Mouse (Mus musculus): ENCODE results near the gene Lamc2.
A peak's percentile ranks its signal among the peaks of the same experiment; 100 is the strongest.

Gene Lamc2

DNA sequence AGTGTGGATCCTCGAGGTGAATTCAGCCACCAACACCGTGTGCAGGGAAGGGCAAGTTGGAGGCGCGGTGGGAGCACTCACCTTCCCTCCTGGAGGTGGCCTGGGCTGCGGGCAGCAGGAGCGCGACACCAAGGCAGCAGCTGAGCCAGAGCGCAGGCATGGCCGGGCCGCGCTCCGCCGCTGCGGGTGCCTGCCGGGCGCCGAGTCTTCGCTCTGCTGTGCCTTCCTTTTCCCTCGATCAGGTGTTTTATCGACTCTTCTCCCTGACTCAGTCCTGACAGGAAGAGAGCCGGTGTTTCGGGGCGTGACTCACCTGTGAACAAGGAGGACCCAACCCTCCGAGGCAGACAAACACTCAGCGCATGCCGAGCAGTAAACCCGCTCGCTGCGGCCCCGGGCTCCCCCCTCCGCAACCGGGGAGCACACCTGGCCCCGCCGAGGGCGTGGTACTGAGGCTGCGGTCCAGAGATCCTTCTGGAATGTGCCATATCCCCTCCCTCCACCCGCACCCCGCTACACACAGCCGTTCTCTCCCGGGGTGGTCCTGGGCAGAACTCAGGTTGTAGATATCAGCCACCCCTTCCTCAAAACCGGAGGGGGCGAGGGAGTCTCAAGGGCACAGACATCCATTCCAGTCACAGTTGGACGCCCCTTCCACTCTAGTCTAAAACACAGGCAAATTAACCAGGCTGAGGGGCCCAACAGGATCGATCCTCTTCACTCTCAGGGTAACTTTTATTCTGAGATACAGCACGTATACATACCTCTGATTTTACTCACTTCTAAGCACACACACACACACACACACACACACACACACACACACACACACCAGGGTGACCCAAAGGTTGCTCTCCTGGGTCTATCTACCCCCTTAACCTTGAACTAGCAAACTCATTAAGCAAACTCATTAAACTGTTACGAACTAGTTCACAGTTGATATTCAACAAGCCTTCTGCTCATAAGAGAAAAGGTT, at the start of gene Lamc2:
Gene Lamc2, minus strand, starts transcription at position 620 of the 976 bp plus-strand sequence.
- DNase-seq, result peak; percentile 55 to 75

DNA sequence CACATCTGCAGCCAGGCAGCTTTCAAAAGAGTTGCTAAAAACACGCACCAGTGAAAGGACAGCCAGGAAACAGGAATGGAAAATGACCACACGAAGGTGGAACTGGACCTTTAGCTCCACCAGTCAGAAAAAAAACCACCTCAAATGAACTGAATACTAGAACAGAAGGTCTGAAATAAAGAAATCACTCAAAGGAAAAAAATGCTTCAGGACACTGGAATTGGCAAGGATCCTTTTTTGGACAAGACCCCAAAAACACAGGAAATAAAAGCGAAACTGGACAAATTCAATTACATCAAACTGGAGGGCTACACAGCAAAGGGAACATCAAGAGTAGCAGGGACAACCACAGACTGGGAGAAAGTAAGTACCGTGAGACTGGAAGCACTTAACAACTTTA, 49.3 kb upstream of the Lamc2 start:
- no peak for DNase-seq

DNA sequence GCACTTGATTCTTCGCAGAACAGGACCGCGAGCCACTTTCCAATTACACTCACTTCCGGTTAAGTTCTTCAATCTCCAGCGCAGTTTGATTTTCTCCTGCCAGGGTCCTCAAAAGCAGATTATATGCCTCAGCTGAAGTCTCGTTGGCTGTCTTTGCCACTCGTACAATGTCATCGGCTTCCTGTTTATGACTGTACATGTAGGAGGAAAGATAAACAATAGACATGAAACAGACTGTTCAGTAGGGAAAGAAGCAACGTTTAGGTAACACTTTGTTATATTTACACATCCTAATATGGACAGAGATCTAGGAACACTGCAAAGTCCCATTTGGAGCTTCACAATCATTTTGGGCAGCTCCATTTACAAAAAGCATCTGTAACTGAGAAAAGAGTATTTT, 45.4 kb upstream of the Lamc2 start:
- no peak for DNase-seq

- DNase-seq, result no peak
These were observed 41.7 kb upstream of the Lamc2 start for GRCm38 (mm10) chr1:153227916-153228315.

GRCm38 (mm10) chr1:153227096-153227495, 40.8 kb upstream of the Lamc2 start:
- DNase-seq, result no peak

DNA sequence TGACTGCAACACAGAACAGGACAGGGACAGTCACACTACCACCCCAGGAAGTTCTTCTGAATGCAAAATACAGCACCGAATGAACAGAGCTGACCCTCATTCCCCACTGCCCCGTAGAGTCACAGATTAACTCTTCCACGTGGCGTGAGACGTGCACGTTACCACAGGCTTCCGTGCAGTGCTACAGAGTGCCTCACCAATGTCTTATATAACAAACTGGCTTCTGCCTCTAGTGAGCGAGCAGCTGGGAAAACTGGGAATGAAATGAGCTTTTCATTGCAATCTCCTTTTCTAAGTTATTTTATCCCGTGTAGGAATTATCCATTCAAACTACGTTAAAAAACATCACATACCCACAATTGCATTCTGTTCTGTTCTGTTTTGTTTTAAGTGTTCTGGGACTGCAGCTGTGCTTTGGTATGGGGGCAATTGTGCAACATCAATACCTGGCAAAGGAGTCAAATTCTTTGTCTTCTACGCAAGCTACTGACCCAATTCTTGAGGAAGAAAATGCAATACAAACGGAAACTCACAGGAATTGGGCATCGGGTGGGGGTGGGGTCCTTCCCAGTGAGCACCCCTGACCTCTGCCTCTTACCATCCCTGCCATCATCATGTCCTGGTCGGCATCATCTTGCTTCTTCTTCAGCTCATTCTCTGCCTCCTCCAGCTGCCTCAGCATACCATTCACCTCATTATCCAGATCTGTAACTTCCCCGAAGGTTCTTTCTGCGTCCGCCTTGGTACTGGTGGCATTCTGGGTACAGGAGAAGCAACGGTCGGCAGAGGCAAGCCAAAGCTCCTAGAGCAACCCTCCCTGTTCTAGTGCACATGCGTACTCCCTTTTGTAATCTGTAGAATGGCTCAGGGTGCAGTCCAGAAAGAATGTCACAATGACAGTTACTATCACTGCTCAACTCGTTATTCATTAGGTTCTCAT, 39.8 kb upstream of the Lamc2 start:
- DNase-seq, result no peak

DNA sequence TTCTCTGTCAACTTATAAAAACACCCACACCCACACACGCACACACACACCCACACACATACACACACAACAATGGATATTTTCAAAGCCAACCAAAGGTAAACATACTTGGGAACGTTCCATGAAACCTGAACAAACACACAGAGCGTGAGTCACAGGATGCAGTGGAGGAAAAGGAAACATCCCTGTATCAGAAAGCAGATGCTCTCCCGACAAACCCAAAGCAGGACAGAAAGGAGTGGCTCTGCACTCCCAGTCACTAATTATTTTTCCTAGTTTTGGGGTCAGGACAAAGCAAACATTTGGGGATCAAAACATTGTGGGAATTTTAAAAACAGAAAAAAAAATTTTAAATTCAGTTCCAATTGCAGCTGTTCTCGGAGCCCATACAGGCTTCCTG, 38.1 kb upstream of the Lamc2 start:
- DNase-seq, result no peak

DNA sequence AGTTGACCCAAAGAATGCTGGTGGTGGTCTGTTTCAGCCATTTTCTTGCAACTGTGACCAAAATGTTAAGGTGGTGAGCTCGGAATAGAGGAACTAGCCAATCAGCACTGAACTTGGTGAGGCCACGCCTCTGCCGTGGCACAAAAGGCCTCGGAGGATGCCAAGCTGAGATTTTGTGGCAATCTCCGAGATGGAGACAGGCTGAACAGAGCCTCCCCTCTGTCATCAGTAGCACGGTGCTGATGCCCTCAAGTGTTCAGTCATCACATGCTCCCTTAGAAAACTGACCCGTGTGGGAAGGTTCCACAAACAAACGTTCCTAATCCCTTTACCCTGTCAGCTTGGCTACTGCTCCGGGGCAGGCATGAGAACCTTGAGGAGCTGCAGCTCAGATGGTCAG, 33.1 kb upstream of the Lamc2 start:
- no peak for DNase-seq

- DNase-seq, result no peak
These were observed 30.3 kb upstream of the Lamc2 start for GRCm38 (mm10) chr1:153216516-153216915.

DNA sequence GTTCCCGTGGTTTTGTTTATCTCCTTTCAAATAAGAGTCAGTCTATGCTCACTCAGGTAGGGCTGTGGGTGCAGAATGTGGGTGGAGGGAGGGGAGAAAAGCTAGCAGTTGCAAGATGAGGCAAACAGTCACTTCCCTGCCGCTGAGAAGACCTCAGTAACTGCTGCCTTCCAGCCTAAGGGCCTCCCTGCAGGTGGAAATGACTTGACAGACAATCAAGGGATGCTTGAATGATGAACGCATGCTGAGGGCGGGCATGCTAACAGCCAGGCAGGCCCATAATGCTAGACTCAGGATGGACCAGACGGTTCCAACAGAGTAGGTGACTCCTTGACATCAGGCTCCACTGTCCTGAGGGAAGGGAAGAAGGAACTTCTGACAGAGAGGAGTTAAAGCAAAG, 29.4 kb upstream of the Lamc2 start:
- no peak for DNase-seq

DNA sequence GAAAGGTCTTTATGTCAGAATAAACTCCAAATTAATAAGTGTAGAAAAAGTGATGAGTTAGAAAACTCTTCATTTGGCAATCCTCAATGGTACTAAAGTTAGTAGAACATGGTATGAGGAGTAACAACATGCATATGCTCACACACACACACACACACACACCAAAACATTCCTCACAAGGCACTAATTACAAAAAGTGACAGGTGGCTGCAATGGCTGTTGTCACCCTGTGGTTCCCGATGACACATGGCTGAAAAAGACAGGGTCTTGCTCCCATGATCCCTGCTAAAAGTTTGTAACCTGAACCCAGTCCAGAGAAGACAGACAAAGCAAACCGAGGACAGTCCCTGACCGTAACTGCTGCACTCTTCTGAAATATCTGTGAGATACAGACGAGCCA, 24.7 kb upstream of the Lamc2 start:
- DNase-seq, result no peak

DNA sequence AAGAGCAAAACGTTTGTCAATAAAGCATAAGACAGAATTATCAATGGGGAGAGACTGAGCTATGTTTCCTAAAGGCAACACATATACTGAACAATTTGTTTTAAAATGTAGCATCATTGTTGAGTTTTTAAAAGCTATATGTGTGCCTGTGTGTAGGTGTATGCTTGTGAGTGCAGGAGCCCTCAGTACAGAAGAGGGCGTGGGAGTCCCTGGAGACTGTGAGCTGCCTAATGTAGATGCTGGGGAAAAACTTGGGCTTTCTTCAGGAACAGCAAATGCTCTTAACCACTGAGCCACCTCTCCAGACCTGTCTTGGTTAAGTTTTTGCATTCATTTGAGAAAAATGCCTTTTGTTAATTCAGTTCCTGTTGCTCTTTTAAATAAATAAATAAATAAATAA, 24.0 kb upstream of the Lamc2 start:
- no peak for DNase-seq

GRCm38 (mm10) chr1:153202195-153202594, 15.9 kb upstream of the Lamc2 start:
- no peak for DNase-seq

GRCm38 (mm10) chr1:153201448-153201847, 15.2 kb upstream of the Lamc2 start:
- DNase-seq, result no peak

DNA sequence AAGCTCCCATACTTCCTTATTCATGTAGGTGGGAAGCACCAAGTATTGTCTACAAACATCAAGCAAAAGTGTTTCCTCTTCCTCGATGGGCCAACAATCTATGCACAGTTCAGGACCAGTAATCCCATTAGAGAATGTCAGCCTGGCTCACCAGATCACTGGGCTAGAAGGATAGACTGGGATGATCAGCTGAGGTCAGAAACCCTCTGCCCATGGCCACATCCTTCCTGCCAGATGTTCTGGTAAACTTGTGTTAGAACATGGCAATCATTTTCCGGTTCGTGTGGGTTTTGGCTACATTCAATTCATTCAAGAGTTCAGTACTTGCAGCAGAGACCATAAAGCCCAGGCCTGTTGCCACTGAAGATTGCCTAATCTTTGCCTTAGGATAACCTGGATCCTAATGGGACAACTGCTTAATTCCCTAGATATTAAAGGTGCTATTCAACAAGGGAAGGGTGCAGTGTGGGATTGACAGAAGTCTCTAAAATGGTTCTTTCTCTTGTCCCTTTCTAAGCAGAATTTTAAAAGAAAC, 11.1 kb upstream of the Lamc2 start:
- DNase-seq, result no peak

- no peak for DNase-seq
These were observed 6.7 kb upstream of the Lamc2 start for GRCm38 (mm10) chr1:153192945-153193344.

- DNase-seq, result no peak
These were observed 6.1 kb upstream of the Lamc2 start for GRCm38 (mm10) chr1:153192379-153192778.

GRCm38 (mm10) chr1:153191943-153192329, 5.7 kb upstream of the Lamc2 start:
- DNase-seq, result peak; percentile 81 to 91

GRCm38 (mm10) chr1:153191237-153191942, 5.1 kb upstream of the Lamc2 start:
- peak; percentile 54 to 67 for DNase-seq

DNA sequence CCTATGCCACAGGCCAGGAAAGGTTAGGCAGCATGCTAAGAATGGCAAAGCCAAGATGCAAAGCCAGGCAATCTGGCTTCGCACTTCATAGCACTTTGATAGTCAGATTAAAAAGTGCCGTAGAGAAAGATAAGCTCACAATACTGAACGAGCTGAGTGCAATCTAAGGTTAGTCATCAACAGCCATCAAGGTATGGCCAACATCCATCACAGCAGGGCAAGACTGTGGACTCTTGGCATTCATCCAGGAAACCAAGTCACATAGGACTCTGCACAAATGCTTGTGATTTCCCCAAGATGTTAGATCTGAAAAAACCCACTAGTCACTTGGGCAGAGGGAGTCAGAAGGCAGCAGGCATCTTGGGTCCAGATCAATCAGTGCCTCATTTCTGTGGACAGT, 1.8 kb upstream of the Lamc2 start:
- DNase-seq, result no peak

GRCm38 (mm10) chr1:153180586-153181289, 5.5 kb downstream of the Lamc2 start:
- DNase-seq, result no peak

GRCm38 (mm10) chr1:153180160-153180559, 6.1 kb downstream of the Lamc2 start:
- no peak for DNase-seq

All from kidney, postnatal 4 days (tissue).